Mouse (Mus musculus) adrenal gland (tissue): ENCODE data around the gene Tdpoz5.
"Not testable (repeated sequence)": the region's sequence is repeated elsewhere in the genome, so short reads cannot be mapped to it uniquely, and the experiment has no call there.

Experiments
- intact Hi-C: fragments of 180-260 bp; cut with DNase I; formaldehyde crosslinking; loops from one replicate; pipeline ENCODE4 v1.15.1; 2025
- long read RNA-seq, 2 experiments: library from polyadenylated mRNA; unstranded; transcript quantifications; one replicate each; pipeline ENCODE4 v2.0.0; 2020; ENCODE audit warnings: borderline replicate concordance in 1 of 2; ENCODE audit not compliant: insufficient replicate concordance in 1 of 2

The Tdpoz5 gene
- long read RNA-seq, experiment 1: 0 reads
- long read RNA-seq, experiment 2: 0 reads

DNA sequence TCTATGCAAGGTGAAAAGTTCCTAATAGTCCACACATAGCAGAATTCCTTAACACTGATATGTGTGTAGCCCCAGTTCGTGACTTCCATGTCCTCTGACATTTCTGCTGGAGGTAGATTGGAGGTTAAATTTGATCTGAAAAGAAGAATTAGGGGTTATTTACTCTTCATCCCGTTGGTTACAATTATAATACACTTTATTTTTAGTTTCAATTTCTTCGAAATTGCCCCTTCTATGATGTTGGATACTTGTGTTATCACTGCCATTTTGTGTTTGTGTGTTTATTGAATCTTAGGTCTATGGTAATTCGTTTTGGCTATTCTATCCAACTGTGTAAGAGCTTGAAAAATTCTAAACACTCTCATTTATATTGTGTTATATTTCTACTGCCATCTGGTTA lies at the start of gene Tdpoz5:
Gene Tdpoz5, minus strand, starts transcription at position 101 of the 400 bp plus-strand sequence.
- intact Hi-C loops: not testable (repeated sequence)

DNA sequence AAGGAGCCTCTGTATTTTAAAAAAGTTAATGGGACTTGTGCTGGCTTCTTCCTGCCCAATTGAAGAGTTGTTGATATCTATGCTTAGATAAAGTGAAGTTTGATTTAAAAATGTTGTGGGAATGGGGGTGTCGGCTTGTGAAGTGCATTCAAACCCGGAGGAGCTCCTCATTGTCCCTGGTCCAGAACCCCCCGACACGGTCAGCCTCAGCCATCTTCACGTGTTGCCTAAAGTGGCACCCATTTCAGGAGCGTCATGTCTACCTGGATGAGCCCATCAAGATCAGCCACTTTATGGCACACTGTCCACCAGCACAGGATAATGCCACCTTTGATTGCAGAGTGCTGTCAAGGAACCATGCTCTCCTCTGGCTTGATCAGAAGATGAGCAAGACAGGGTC lies 7.8 kb upstream of the Tdpoz5 start:
- intact Hi-C loops: not testable (repeated sequence)

DNA sequence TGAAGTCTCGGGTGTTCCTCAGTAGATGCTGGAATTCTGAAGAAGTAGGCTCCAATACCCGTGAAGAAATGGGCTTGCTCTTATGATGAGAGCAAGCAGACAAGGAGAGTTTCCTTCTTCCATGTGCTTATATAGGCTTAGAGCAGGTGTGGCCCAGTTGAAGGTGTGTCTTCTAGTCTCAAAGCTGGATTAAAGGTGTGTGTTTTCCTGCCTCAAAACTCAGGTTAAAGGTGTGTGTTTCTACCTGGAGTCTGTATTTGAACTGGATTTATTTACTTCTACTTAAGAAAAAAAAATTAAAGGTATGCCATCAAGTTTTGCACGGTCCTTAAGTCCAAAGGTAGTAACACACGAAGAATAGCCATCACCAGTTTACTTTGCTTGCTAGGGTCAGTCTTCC lies 17.7 kb downstream of the Tdpoz5 start, which contains the start of gene Gm9117:
Gene Gm9117, minus strand, starts transcription at position 101 of the 400 bp plus-strand sequence.
- intact Hi-C loops: not testable (repeated sequence)

DNA sequence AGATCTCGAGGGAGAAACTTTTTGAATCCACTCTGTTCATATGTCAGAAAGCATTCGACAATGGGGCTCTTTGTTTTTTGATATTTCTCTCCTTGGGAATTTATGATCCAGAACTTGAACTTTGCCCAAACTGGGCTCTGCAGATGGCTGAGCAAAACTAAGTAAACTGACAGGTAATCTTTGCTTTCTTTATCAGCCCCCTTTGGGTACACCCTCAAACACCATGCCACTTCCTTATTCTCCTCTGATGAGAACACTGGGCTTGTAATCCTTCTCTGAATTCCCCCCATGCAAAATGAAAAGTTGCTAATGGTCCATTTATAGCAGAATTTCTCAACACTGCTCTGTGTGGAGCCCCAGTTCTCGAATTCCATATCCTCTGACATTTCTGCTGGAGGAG lies 22.7 kb downstream of the Tdpoz5 start:
- intact Hi-C loops: not testable (repeated sequence)
